Mouse (Mus musculus) left cerebral cortex, postnatal 4 days (tissue): ENCODE measurements at regions not wholly inside any gene's neighbourhood (a gene's known extent, or its start where the extent isn't known, plus 50 kb on each side); places are given as distances from the start of the nearest gene placed in this dataset.

Experiments used
- DNase-seq: peaks from one replicate; pipeline ENCODE4 v3.0.0-alpha.2; 2022
- intact Hi-C: fragments of 180-260 bp; cut with DNase I; formaldehyde crosslinking; loops from one replicate; pipeline ENCODE4 v1.15.1; 2025

DNA sequence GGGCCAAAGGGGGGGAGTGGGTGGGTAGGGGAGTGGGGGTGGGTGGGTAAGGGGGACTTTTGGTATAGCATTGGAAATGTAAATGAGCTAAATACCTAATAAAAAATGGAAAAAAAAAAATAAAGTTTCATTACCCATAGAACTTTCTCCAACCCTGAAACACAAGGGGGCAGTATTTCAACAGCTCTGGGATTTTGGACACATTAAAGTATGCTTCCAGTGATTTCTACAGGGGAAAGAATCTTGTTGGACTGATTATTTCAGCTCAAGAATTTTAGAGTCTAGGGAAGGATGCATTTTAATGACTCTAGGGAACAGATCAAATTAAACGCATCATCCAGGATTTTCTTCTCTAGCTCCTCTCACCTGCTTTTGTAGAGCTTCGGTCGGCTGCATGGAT, 345.9 kb downstream of the Nrcam start:
- peak; percentile 0 for DNase-seq
- intact Hi-C loops: loop anchor here (10.0 kb wide), 1 partner anchor 710 kb away; no protein-coding TSS in a partner anchor

GRCm38 (mm10) chr12:44675003-44675402, 346.3 kb downstream of the Nrcam start:
- intact Hi-C loops: loop anchor here (10.0 kb wide), 1 partner anchor 710 kb away; no protein-coding TSS in a partner anchor
- DNase-seq: peak; percentile 21
